Mouse (Mus musculus) kidney, embryonic 14.5 days (tissue): ENCODE results near the gene Atg4a. TPM values are rescaled to one million over a fixed set of nuclear protein-coding genes. Genes with fewer than 3 reads are reported as not detected.

ENCODE experiments used
- ATAC-seq: fragments of 200-750 bp; cut with Nextera tagmentation; 2 replicates; pipeline ENCODE4 v1.8.0; 2017; ENCODE audit warnings: moderate number of reproducible peaks, mild to moderate bottlenecking, moderate TSS enrichment, moderate library complexity; ENCODE audit not compliant: low FRiP score, low TSS enrichment
- H3K27ac ChIP-seq: fragments of 300-500 bp; sonication (generic); 2 replicates; pipeline ENCODE4 v1.5.1; 2014; ENCODE audit warnings: low read depth, mild to moderate bottlenecking, low read length, moderate library complexity, mixed read lengths
- H3K27me3 ChIP-seq: fragments of 300-500 bp; sonication (generic); 2 replicates; pipeline ENCODE4 v1.6.1; 2014; ENCODE audit warnings: mild to moderate bottlenecking, low read length; ENCODE audit not compliant: control insufficient read depth, insufficient read depth
- H3K36me3 ChIP-seq: fragments of 300-500 bp; sonication (generic); 2 replicates; pipeline ENCODE4 v1.6.1; 2014; ENCODE audit warnings: low read length, mixed read lengths; ENCODE audit not compliant: control insufficient read depth, insufficient read depth
- H3K4me1 ChIP-seq: fragments of 300-500 bp; sonication (generic); 2 replicates; pipeline ENCODE4 v1.6.1; 2014; ENCODE audit warnings: low read length, mixed read lengths; ENCODE audit not compliant: control insufficient read depth, insufficient read depth
- H3K4me2 ChIP-seq: fragments of 300-500 bp; sonication (generic); replicated peaks from 2 replicates; pipeline ENCODE4 v1.6.1; 2014; ENCODE audit warnings: low read depth, mild to moderate bottlenecking, low read length
- H3K4me3 ChIP-seq: fragments of 300-500 bp; sonication (generic); 2 replicates; pipeline ENCODE4 v1.5.1; 2014; ENCODE audit warnings: mild to moderate bottlenecking, low read length
- H3K9ac ChIP-seq: fragments of 300-500 bp; sonication (generic); 2 replicates; pipeline ENCODE4 v1.6.1; 2014; ENCODE audit warnings: low read depth, mild to moderate bottlenecking, low read length, moderate library complexity
- H3K9me3 ChIP-seq: fragments of 300-500 bp; sonication (generic); 2 replicates; pipeline ENCODE4 v1.6.1; 2016; ENCODE audit warnings: low read length; ENCODE audit not compliant: control insufficient read depth
- WGBS: fragments of 180-500 bp; shearing (Covaris S2); extraction: QIAGEN DNeasy Blood & Tissue Kit; methylation state at CpG from one replicate; pipeline ENCODE4 v1.1.7; 2014; 5-methylcytosine and 5-hydroxymethylcytosine counted together
- polyA plus RNA-seq: library from polyadenylated mRNA; unstranded; fragments of >200 nt; fragmentation: Nextera tagmentation; extraction: Ambion mirVana; gene quantifications from 2 replicates; pipeline ENCODE4 v1.2.1, GENCODE M21; 2014

Gene Atg4a
- polyA plus RNA-seq, 1 experiment from 2014 or later: 16.3 TPM

- Histone ChIP-seq H3K9ac (no peak overlapping the region), H3K4me2 (no peak overlapping the region), H3K27me3 (no peaks in the 10 kb centered on the region; the same call in 1 of the 2 replicates), H3K4me1 (no peaks in the 10 kb centered on the region), H3K27ac (no peak overlapping the region), H3K9me3 (no peaks in the 10 kb centered on the region), H3K36me3 (no peaks in the 10 kb centered on the region), H3K4me3 (no peak overlapping the region)
- ATAC-seq: no peak
- WGBS: 72% methylated on average over 2 of the region's 2 CpGs
Measured at GRCm38 (mm10) chrX:140979546-140979945, 22.8 kb downstream of the Atg4a start.

GRCm38 (mm10) chrX:140980163-140980562 lies 23.5 kb downstream of the Atg4a start:
- no peaks in the 10 kb centered on the region; the same call in 1 of the 2 replicates for H3K27me3 ChIP-seq

GRCm38 (mm10) chrX:140983206-140983960 lies 26.7 kb downstream of the Atg4a start:
- no peak for ATAC-seq
- Histone ChIP-seq H3K4me1 (no peaks in the 10 kb centered on the region), H3K27ac (0 out of 2 replicates have a peak overlapping the region, but pooled peaks have one; percentile 37), H3K4me3 (no peak overlapping the region), H3K27me3 (no peaks in the 10 kb centered on the region), H3K9me3 (no peaks in the 10 kb centered on the region), H3K4me2 (no peak overlapping the region), H3K9ac (no peak overlapping the region), H3K36me3 (no peaks in the 10 kb centered on the region)
- 52% methylated on average over 6 of the region's 6 CpGs for WGBS

More at GRCm38 (mm10) chrX:140980163-140980562, 23.5 kb downstream of the Atg4a start:
- 70% methylated on average over 4 of the region's 4 CpGs for WGBS
- no peaks in the 10 kb centered on the region for H3K9me3 ChIP-seq
- H3K9ac ChIP-seq: no peak overlapping the region
- no peaks in the 10 kb centered on the region for H3K36me3 ChIP-seq
- ATAC-seq: no peak
- no peak overlapping the region for H3K27ac ChIP-seq
- H3K4me2 ChIP-seq: no peak overlapping the region
- H3K4me3 ChIP-seq: no peak overlapping the region
- no peaks in the 10 kb centered on the region for H3K4me1 ChIP-seq

- Histone ChIP-seq H3K9me3 (no peaks in the 10 kb centered on the region), H3K27me3 (no peaks in the 10 kb centered on the region), H3K4me1 (no peaks in the 10 kb centered on the region), H3K9ac (no peak overlapping the region), H3K36me3 (no peaks in the 10 kb centered on the region), H3K27ac (no peak overlapping the region), H3K4me2 (no peak overlapping the region), H3K4me3 (no peak overlapping the region)
- WGBS: 66% methylated on average over 6 of the region's 6 CpGs
- ATAC-seq: no peak
Measured at GRCm38 (mm10) chrX:140984795-140985194, 28.1 kb downstream of the Atg4a start.

GRCm38 (mm10) chrX:140985256-140985655 lies 28.5 kb downstream of the Atg4a start:
- no peaks in the 10 kb centered on the region for H3K36me3 ChIP-seq
- no peak for ATAC-seq
- H3K9ac ChIP-seq: no peak overlapping the region
- H3K27ac ChIP-seq: no peak overlapping the region
- no peaks in the 10 kb centered on the region for H3K27me3 ChIP-seq
- no peak overlapping the region for H3K4me3 ChIP-seq
- H3K4me2 ChIP-seq: no peak overlapping the region
- H3K4me1 ChIP-seq: no peaks in the 10 kb centered on the region
- no peaks in the 10 kb centered on the region for H3K9me3 ChIP-seq
- 77% methylated on average over 2 of the region's 2 CpGs for WGBS

GRCm38 (mm10) chrX:140996909-140997516 lies 40.3 kb downstream of the Atg4a start:
- Histone ChIP-seq H3K9ac (no peak overlapping the region), H3K27ac (no peak overlapping the region), H3K36me3 (no peaks in the 10 kb centered on the region), H3K27me3 (no peaks in the 10 kb centered on the region), H3K4me2 (no peak overlapping the region), H3K9me3 (no peaks in the 10 kb centered on the region), H3K4me1 (no peaks in the 10 kb centered on the region), H3K4me3 (no peak overlapping the region)
- ATAC-seq: no peak; the same call in 1 of the 2 replicates
- 87% methylated on average over 1 of the region's 1 CpGs for WGBS

- WGBS: 67% methylated on average over 1 of the region's 1 CpGs
Measured at GRCm38 (mm10) chrX:140997912-140998545, 41.3 kb downstream of the Atg4a start.

GRCm38 (mm10) chrX:140998885-140999284 lies 42.2 kb downstream of the Atg4a start:
- Histone ChIP-seq H3K9me3 (no peaks in the 10 kb centered on the region), H3K4me1 (no peaks in the 10 kb centered on the region), H3K4me3 (no peak overlapping the region), H3K9ac (no peak overlapping the region), H3K27me3 (no peaks in the 10 kb centered on the region), H3K36me3 (no peaks in the 10 kb centered on the region), H3K27ac (no peak overlapping the region), H3K4me2 (no peak overlapping the region)
- ATAC-seq: no peak

More at GRCm38 (mm10) chrX:140997912-140998545, 41.3 kb downstream of the Atg4a start:
- ATAC-seq: no peak
- Histone ChIP-seq H3K4me3 (no peak overlapping the region), H3K4me2 (no peak overlapping the region), H3K9me3 (no peaks in the 10 kb centered on the region), H3K27ac (no peak overlapping the region), H3K36me3 (no peaks in the 10 kb centered on the region), H3K27me3 (no peaks in the 10 kb centered on the region), H3K4me1 (no peaks in the 10 kb centered on the region), H3K9ac (no peak overlapping the region)

- Histone ChIP-seq H3K9ac (no peak overlapping the region), H3K27me3 (no peaks in the 10 kb centered on the region)
- WGBS: 69% methylated on average over 1 of the region's 1 CpGs
Measured at GRCm38 (mm10) chrX:141149705-141150104, 193.0 kb downstream of the Atg4a start.

More at GRCm38 (mm10) chrX:141149705-141150104, 193.0 kb downstream of the Atg4a start:
- H3K27ac ChIP-seq: no peak overlapping the region
- no peak overlapping the region for H3K4me2 ChIP-seq
- no peak for ATAC-seq
- H3K9me3 ChIP-seq: no peaks in the 10 kb centered on the region
- H3K36me3 ChIP-seq: no peaks in the 10 kb centered on the region
- no peak overlapping the region for H3K4me3 ChIP-seq
- no peaks in the 10 kb centered on the region for H3K4me1 ChIP-seq
